In the genomic region with DNA sequence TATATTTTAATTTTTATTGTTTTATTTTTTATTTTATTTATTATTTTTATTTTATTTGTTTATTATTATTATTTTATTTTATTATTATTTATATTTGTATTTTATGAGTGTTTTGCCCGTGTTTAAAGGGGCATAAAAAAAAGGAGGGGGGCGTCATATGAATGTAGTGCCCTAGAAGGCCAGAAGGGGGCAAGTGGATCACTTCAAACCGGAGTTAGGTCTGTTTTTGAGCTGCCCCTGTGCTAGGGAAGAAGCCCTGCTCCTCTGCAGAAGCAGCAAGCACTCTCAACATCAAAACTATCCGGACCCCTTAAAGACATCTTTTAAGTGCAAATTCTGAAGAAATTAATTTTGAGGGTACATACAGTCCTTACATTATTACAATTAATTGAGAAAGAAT, we compare ENCODE assay signal across 9 mouse cellular contexts. TPM values are rescaled to one million over a fixed set of nuclear protein-coding genes. Genes with fewer than 3 reads are reported as not detected.
DNase-seq lines count a peak whose midpoint lies in the region; ATAC-seq lines count a peak whose summit lies in the region.
"Had no signal": no experiment of that assay in that cellular context is flagged by ENCODE, and none has a peak within 500 bp of the region (broad histone marks: within the 10 kb centered on the region; RNA-seq: fewer than 3 reads in every experiment).

No protein-coding gene starts in this region.

- WGBS in hindbrain, embryonic 14.5 days = 20% methylated on average over 4 of the region's 4 CpGs
- 13% methylated on average over 4 of the region's 4 CpGs for WGBS in hindbrain, embryonic 12.5 days
- WGBS in embryonic facial prominence, embryonic 10.5 days = 24% methylated on average over 4 of the region's 4 CpGs
- WGBS in heart, embryonic 12.5 days = 12% methylated on average over 4 of the region's 4 CpGs

- no peaks in the 10 kb centered on the region for H3K9me3 ChIP-seq in hindbrain, embryonic 14.5 days (ENCODE audit: control insufficient read depth, low read length)
- H3K9me3 ChIP-seq in hindbrain, embryonic 12.5 days (replicated peaks) = no peaks in the 10 kb centered on the region
- no peaks in the 10 kb centered on the region for H3K9me3 ChIP-seq in embryonic facial prominence, embryonic 10.5 days
- no peaks in the 10 kb centered on the region for H3K9me3 ChIP-seq in heart, embryonic 12.5 days (replicated peaks)

- ATAC-seq in hindbrain, embryonic 14.5 days (ENCODE audit: low FRiP score) = no peak
- no peak for ATAC-seq in hindbrain, embryonic 12.5 days (ENCODE audit: low FRiP score)
- no peak for ATAC-seq in heart, embryonic 12.5 days (ENCODE audit: insufficient number of reproducible peaks, low FRiP score)

- no peak overlapping the region for H3K4me2 ChIP-seq in hindbrain, embryonic 14.5 days (replicated peaks)
- H3K4me2 ChIP-seq in hindbrain, embryonic 12.5 days (replicated peaks) = no peak overlapping the region
- no peak overlapping the region for H3K4me2 ChIP-seq in heart, embryonic 12.5 days

- H3K36me3 ChIP-seq in hindbrain, embryonic 14.5 days (replicated peaks; ENCODE audit: control insufficient read depth, insufficient read depth) = no peaks in the 10 kb centered on the region
- no peaks in the 10 kb centered on the region for H3K36me3 ChIP-seq in hindbrain, embryonic 12.5 days
- no peaks in the 10 kb centered on the region for H3K36me3 ChIP-seq in embryonic facial prominence, embryonic 10.5 days (replicated peaks)
- no peaks in the 10 kb centered on the region for H3K36me3 ChIP-seq in heart, embryonic 12.5 days

- no peak overlapping the region for H3K9ac ChIP-seq in hindbrain, embryonic 14.5 days
- H3K9ac ChIP-seq in hindbrain, embryonic 12.5 days = no peak overlapping the region
- no peak overlapping the region for H3K9ac ChIP-seq in heart, embryonic 12.5 days

- peak; percentile 35 for DNase-seq in hindbrain, embryonic 14.5 days (ENCODE audit: low spot score)
- DNase-seq in ovary, postnatal 14 days (ENCODE audit: low spot score) = peak; percentile 7
- no peak for DNase-seq in ovary, postnatal 10 days (ENCODE audit: low spot score)
- peak; percentile 28 for DNase-seq in embryonic facial prominence, embryonic 10.5 days (ENCODE audit: low spot score)
- peak; percentile 41 for DNase-seq in thymus, postnatal 14 days
- DNase-seq in right cerebral cortex, adult 2 months (ENCODE audit: low spot score in 2 of 2) = no peak

- no peaks in the 10 kb centered on the region for H3K27me3 ChIP-seq in hindbrain, embryonic 14.5 days (ENCODE audit: control insufficient read depth, insufficient read depth, low read length)
- no peaks in the 10 kb centered on the region for H3K27me3 ChIP-seq in hindbrain, embryonic 12.5 days
- no peaks in the 10 kb centered on the region for H3K27me3 ChIP-seq in embryonic facial prominence, embryonic 10.5 days (replicated peaks; ENCODE audit: low read depth, poor library complexity, severe bottlenecking)
- no peaks in the 10 kb centered on the region for H3K27me3 ChIP-seq in heart, embryonic 12.5 days (replicated peaks)

- H3K27ac ChIP-seq in hindbrain, embryonic 14.5 days = no peak overlapping the region
- no peak overlapping the region for H3K27ac ChIP-seq in hindbrain, embryonic 12.5 days
- no peak overlapping the region for H3K27ac ChIP-seq in embryonic facial prominence, embryonic 10.5 days (replicated peaks)
- H3K27ac ChIP-seq in heart, embryonic 12.5 days (ENCODE audit: poor library complexity, severe bottlenecking) = no peak overlapping the region

- H3K4me3 ChIP-seq in hindbrain, embryonic 14.5 days (replicated peaks; ENCODE audit: low read length) = no peak overlapping the region
- H3K4me3 ChIP-seq in hindbrain, embryonic 12.5 days = no peak overlapping the region
- no peak overlapping the region for H3K4me3 ChIP-seq in embryonic facial prominence, embryonic 10.5 days
- no peak overlapping the region for H3K4me3 ChIP-seq in heart, embryonic 12.5 days

- H3K4me1 ChIP-seq in hindbrain, embryonic 14.5 days (replicated peaks; ENCODE audit: control insufficient read depth, insufficient read depth, low read length) = no peaks in the 10 kb centered on the region
- H3K4me1 ChIP-seq in hindbrain, embryonic 12.5 days = no peaks in the 10 kb centered on the region
- H3K4me1 ChIP-seq in embryonic facial prominence, embryonic 10.5 days = no peaks in the 10 kb centered on the region
- H3K4me1 ChIP-seq in heart, embryonic 12.5 days (replicated peaks) = no peaks in the 10 kb centered on the region

RNA-seq across cellular contexts. Expression of gene Olfr47, which starts 10.7 kb away (rescaled TPM):
- polyA plus RNA-seq in hindbrain, embryonic 14.5 days (2014; fragmentation: Nextera tagmentation; extraction: Ambion mirVana) = not detected in 2 replicates
- not detected in 2 replicates for polyA plus RNA-seq in hindbrain, embryonic 12.5 days (2016; fragmentation: Nextera tagmentation; extraction: Ambion mirVana)
- not detected in 2 replicates for polyA plus RNA-seq in embryonic facial prominence, embryonic 10.5 days (2016; fragmentation: Nextera tagmentation; extraction: Ambion mirVana)
- polyA plus RNA-seq in heart, embryonic 12.5 days (2016; fragmentation: Nextera tagmentation; extraction: Ambion mirVana) = not detected in 2 replicates
- polyA plus RNA-seq: liver, embryonic 16.5 days had no signal

RNA-seq across cellular contexts. Expression of gene Arhgef5, which starts 23.3 kb away (rescaled TPM):
- polyA plus RNA-seq in hindbrain, embryonic 14.5 days (2014; fragmentation: Nextera tagmentation; extraction: Ambion mirVana) = 2.0 and 2.6 TPM in 2 replicates
- 5.2 and 6.6 TPM in 2 replicates for polyA plus RNA-seq in hindbrain, embryonic 12.5 days (2016; fragmentation: Nextera tagmentation; extraction: Ambion mirVana)
- polyA plus RNA-seq in embryonic facial prominence, embryonic 10.5 days (2016; fragmentation: Nextera tagmentation; extraction: Ambion mirVana) = 7.4 and 7.8 TPM in 2 replicates
- polyA plus RNA-seq in heart, embryonic 12.5 days (2016; fragmentation: Nextera tagmentation; extraction: Ambion mirVana) = 8.6 and 8.9 TPM in 2 replicates

RNA-seq across cellular contexts. Expression of gene Olfr434, which starts 29.2 kb away (rescaled TPM):
- polyA plus RNA-seq in hindbrain, embryonic 14.5 days (2014; fragmentation: Nextera tagmentation; extraction: Ambion mirVana) = not detected in 2 replicates
- polyA plus RNA-seq in hindbrain, embryonic 12.5 days (2016; fragmentation: Nextera tagmentation; extraction: Ambion mirVana) = not detected in 2 replicates
- not detected in 2 replicates for polyA plus RNA-seq in embryonic facial prominence, embryonic 10.5 days (2016; fragmentation: Nextera tagmentation; extraction: Ambion mirVana)
- not detected in 2 replicates for polyA plus RNA-seq in heart, embryonic 12.5 days (2016; fragmentation: Nextera tagmentation; extraction: Ambion mirVana)
- polyA plus RNA-seq: liver, embryonic 16.5 days had no signal

RNA-seq across cellular contexts. Expression of gene Olfr435, which starts 45.1 kb away (rescaled TPM):
- not detected in 2 replicates for polyA plus RNA-seq in hindbrain, embryonic 14.5 days (2014; fragmentation: Nextera tagmentation; extraction: Ambion mirVana)
- not detected in 2 replicates for polyA plus RNA-seq in hindbrain, embryonic 12.5 days (2016; fragmentation: Nextera tagmentation; extraction: Ambion mirVana)
- polyA plus RNA-seq in embryonic facial prominence, embryonic 10.5 days (2016; fragmentation: Nextera tagmentation; extraction: Ambion mirVana) = not detected in 2 replicates
- polyA plus RNA-seq in heart, embryonic 12.5 days (2016; fragmentation: Nextera tagmentation; extraction: Ambion mirVana) = not detected in 2 replicates
- polyA plus RNA-seq: liver, embryonic 16.5 days had no signal

Comparison
In these comparisons a context has a peak if more than half of its experiments do, and no peak if none do; other contexts are left out.
1. DNase-seq: peak in hindbrain, embryonic 14.5 days (single experiment), ovary, postnatal 14 days (single experiment), embryonic facial prominence, embryonic 10.5 days (single experiment) and thymus, postnatal 14 days (single experiment); none in ovary, postnatal 10 days (single experiment) and right cerebral cortex, adult 2 months (0 of 2).